Mouse (Mus musculus): ENCODE measurements around the gene Pde3a.

- TF ChIP-seq POLR2A (IDR thresholded peaks at IDR 0.05; ENCODE audit: borderline replicate concordance, extremely low read depth, low read depth, low read length), result no peak
- TF ChIP-seq CTCF (IDR thresholded peaks at IDR 0.05; ENCODE audit: insufficient read depth, low read length), result peak; percentile 16; the same call in 1 of the 2 replicates
These were observed 8.5 kb downstream of the Pde3a start for GRCm38 (mm10) chr6:141257434-141258202.
